In genomic region chr16:65497049-65497448, GRCm38 (mm10) we compare ENCODE assay signal across 10 mouse cellular contexts. TPM values are rescaled to one million over a fixed set of nuclear protein-coding genes. Genes with fewer than 3 reads are reported as not detected.
DNase-seq lines count a peak whose midpoint lies in the region; ATAC-seq and TF ChIP-seq lines count a peak whose summit lies in the region.
"Had no signal": no experiment of that assay in that cellular context is flagged by ENCODE, and none has a peak within 500 bp of the region (broad histone marks: within the 10 kb centered on the region; RNA-seq: fewer than 3 reads in every experiment).

No protein-coding gene starts in this region.

- H3K9ac ChIP-seq in heart, postnatal 0 days (replicated peaks; ENCODE audit: low read depth, low read length), result no peak overlapping the region
- H3K9ac ChIP-seq: hindbrain, embryonic 15.5 days; neural tube, embryonic 13.5 days had no signal

- peak; percentile 59 for DNase-seq in heart, postnatal 0 days (ENCODE audit: low spot score)
- DNase-seq in heart, embryonic 10.5 days (ENCODE audit: low spot score), result no peak
- DNase-seq in testis, postnatal 10 days (ENCODE audit: low spot score), result peak; percentile 50
- no peak for DNase-seq in testis, postnatal 14 days (ENCODE audit: low spot score)
- DNase-seq in cerebellum, postnatal 36 days, result peak; percentile 9 to 12
- DNase-seq in induced T-regulatory cell, adult 2 months (ENCODE audit: low read depth), result peak; percentile 22
- peak; percentile 52 for DNase-seq in mesoderm, embryonic 11.5 days (ENCODE audit: low read depth, low spot score)
- DNase-seq in yolk sac, embryonic 10.5 days (ENCODE audit: low spot score), result no peak

- peak; percentile 69 for TF ChIP-seq CTCF in heart, postnatal 0 days (IDR thresholded peaks at IDR 0.05; ENCODE audit: low read depth)

- H3K4me2 ChIP-seq in heart, postnatal 0 days (ENCODE audit: low read depth, low read length), result no peak overlapping the region
- H3K4me2 ChIP-seq: hindbrain, embryonic 15.5 days; neural tube, embryonic 13.5 days had no signal

- no peak overlapping the region for H3K27ac ChIP-seq in heart, postnatal 0 days (ENCODE audit: low read depth)
- H3K27ac ChIP-seq in heart, embryonic 10.5 days, result no peak overlapping the region
- H3K27ac ChIP-seq: hindbrain, embryonic 15.5 days; neural tube, embryonic 13.5 days had no signal

- ATAC-seq in heart, postnatal 0 days (ENCODE audit: insufficient read depth, low read depth), result no peak

- H3K27me3 ChIP-seq in heart, postnatal 0 days (ENCODE audit: control insufficient read depth, insufficient read depth, low read length), result no peaks in the 10 kb centered on the region
- no peaks in the 10 kb centered on the region for H3K27me3 ChIP-seq in heart, embryonic 10.5 days (ENCODE audit: insufficient read depth, poor library complexity, severe bottlenecking)
- H3K27me3 ChIP-seq: hindbrain, embryonic 15.5 days; neural tube, embryonic 13.5 days had no signal

- H3K4me3 ChIP-seq in heart, postnatal 0 days (ENCODE audit: low read depth, low read length), result no peak overlapping the region
- no peak overlapping the region for H3K4me3 ChIP-seq in heart, embryonic 10.5 days
- H3K4me3 ChIP-seq: hindbrain, embryonic 15.5 days; neural tube, embryonic 13.5 days had no signal

- no peaks in the 10 kb centered on the region for H3K4me1 ChIP-seq in heart, postnatal 0 days (ENCODE audit: control insufficient read depth, insufficient read depth)
- H3K4me1 ChIP-seq in heart, embryonic 10.5 days, result no peaks in the 10 kb centered on the region
- H3K4me1 ChIP-seq: hindbrain, embryonic 15.5 days; neural tube, embryonic 13.5 days had no signal

- H3K36me3 ChIP-seq in heart, postnatal 0 days (replicated peaks; ENCODE audit: control insufficient read depth, insufficient read depth, low read length), result no peaks in the 10 kb centered on the region
- no peaks in the 10 kb centered on the region for H3K36me3 ChIP-seq in heart, embryonic 10.5 days
- H3K36me3 ChIP-seq: hindbrain, embryonic 15.5 days; neural tube, embryonic 13.5 days had no signal

- WGBS in heart, postnatal 0 days, result 34% methylated on average over 2 of the region's 2 CpGs
- 41% methylated on average over 2 of the region's 2 CpGs for WGBS in heart, embryonic 10.5 days

- H3K9me3 ChIP-seq in heart, postnatal 0 days (replicated peaks; ENCODE audit: control insufficient read depth, low read length), result no peaks in the 10 kb centered on the region
- H3K9me3 ChIP-seq in heart, embryonic 10.5 days, result no peaks in the 10 kb centered on the region
- H3K9me3 ChIP-seq: hindbrain, embryonic 15.5 days; neural tube, embryonic 13.5 days had no signal

- TF ChIP-seq EP300 in heart, postnatal 0 days (IDR thresholded peaks at IDR 0.05; ENCODE audit: low read depth), result no peak

RNA-seq across cellular contexts. Expression of gene Pou1f1, which starts 23.3 kb away (rescaled TPM):
- not detected in 2 replicates for total RNA-seq in heart, postnatal 0 days (2014; rRNA removed; ENCODE audit: low replicate concordance)
- not detected in 2 replicates for polyA plus RNA-seq in heart, postnatal 0 days (2015; fragmentation: Nextera tagmentation; extraction: Ambion mirVana)
- polyA plus RNA-seq in heart, embryonic 10.5 days (2016; fragmentation: Nextera tagmentation; extraction: Ambion mirVana), result not detected in 2 replicates
- polyA plus RNA-seq: neural tube, embryonic 13.5 days had no signal

Comparison
In these comparisons a context has a peak if more than half of its experiments do, and no peak if none do; other contexts are left out.
1. DNase-seq: peak in heart, postnatal 0 days (single experiment), testis, postnatal 10 days (single experiment), cerebellum, postnatal 36 days (2 of 2), induced T-regulatory cell, adult 2 months (single experiment) and mesoderm, embryonic 11.5 days (single experiment); none in heart, embryonic 10.5 days (single experiment), testis, postnatal 14 days (single experiment) and yolk sac, embryonic 10.5 days (single experiment).